Mouse (Mus musculus) intestine, embryonic 16.5 days (tissue): ENCODE measurements around the gene Lrch3. TPM values are rescaled to one million over a fixed set of nuclear protein-coding genes. Genes with fewer than 3 reads are reported as not detected.

Experiments
- ATAC-seq: fragments of 200-750 bp; cut with Nextera tagmentation; 2 replicates; pipeline ENCODE4 v1.8.0; 2017; ENCODE audit warnings: moderate TSS enrichment, moderate library complexity
- H3K27ac ChIP-seq: fragments of 300-500 bp; sonication (generic); 2 replicates; pipeline ENCODE4 v1.5.1; 2014; ENCODE audit warnings: mild to moderate bottlenecking, low read length
- H3K27me3 ChIP-seq: fragments of 300-500 bp; sonication (generic); replicated peaks from 2 replicates; pipeline ENCODE4 v1.6.1; 2014; ENCODE audit warnings: low read length, control low read depth, mixed read lengths; ENCODE audit not compliant: control insufficient read depth, insufficient read depth
- H3K36me3 ChIP-seq: fragments of 300-500 bp; sonication (generic); 2 replicates; pipeline ENCODE4 v1.6.1; 2014; ENCODE audit warnings: low read length, control low read depth; ENCODE audit not compliant: control insufficient read depth, insufficient read depth
- H3K4me1 ChIP-seq: fragments of 300-500 bp; sonication (generic); 2 replicates; pipeline ENCODE4 v1.6.1; 2014; ENCODE audit warnings: low read length, control low read depth, mixed read lengths; ENCODE audit not compliant: control insufficient read depth, insufficient read depth
- H3K4me2 ChIP-seq: fragments of 300-500 bp; sonication (generic); 2 replicates; pipeline ENCODE4 v1.6.1; 2014; ENCODE audit warnings: low read depth, low read length, control low read depth
- H3K4me3 ChIP-seq: fragments of 300-500 bp; sonication (generic); 2 replicates; pipeline ENCODE4 v1.5.1; 2014; ENCODE audit warnings: mild to moderate bottlenecking, low read length
- H3K9ac ChIP-seq: fragments of 300-500 bp; sonication (generic); 2 replicates; pipeline ENCODE4 v1.6.1; 2014; ENCODE audit warnings: low read depth, low read length
- H3K9me3 ChIP-seq: fragments of 300-500 bp; sonication (generic); 2 replicates; pipeline ENCODE4 v1.6.1; 2016; ENCODE audit warnings: low read length, control low read depth; ENCODE audit not compliant: control insufficient read depth
- WGBS: fragments of 180-500 bp; shearing (Covaris S2); extraction: QIAGEN DNeasy Blood & Tissue Kit; methylation state at CpG from one replicate; pipeline ENCODE4 v1.1.7; 2014; 5-methylcytosine and 5-hydroxymethylcytosine counted together
- polyA plus RNA-seq: library from polyadenylated mRNA; unstranded; fragments of >200 nt; fragmentation: Nextera tagmentation; extraction: Ambion mirVana; gene quantifications from 2 replicates; pipeline ENCODE4 v1.2.1, GENCODE M21; 2015

Lrch3 gene
- polyA plus RNA-seq, 1 experiment from 2014 or later, result 10.0 TPM

DNA sequence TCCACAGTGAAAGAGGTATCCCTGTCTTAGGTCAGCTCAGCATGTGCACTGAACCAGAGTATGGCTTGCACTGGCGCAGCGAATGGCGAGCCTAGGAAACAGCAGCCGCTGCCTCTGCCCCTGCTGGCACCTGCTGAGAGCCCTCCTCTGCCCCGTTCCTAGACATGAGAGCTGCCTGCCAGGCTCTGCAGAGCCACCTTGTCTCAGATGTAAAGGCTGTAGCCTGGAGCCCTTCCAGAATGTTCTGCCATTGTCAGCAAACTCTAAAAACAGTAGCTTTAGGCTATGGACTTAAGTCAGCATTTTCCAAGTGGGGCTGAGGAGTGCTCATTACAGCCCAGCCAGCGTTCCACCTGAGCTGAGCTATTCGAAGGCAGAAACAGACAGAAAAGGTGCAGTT lies 93.5 kb downstream of the Lrch3 start:
- peaks cover 6% of the 10 kb centered on the region for H3K36me3 ChIP-seq
- no peak overlapping the region for H3K27ac ChIP-seq
- no peaks in the 10 kb centered on the region for H3K9me3 ChIP-seq
- H3K4me2 ChIP-seq, result no peak overlapping the region
- no peak overlapping the region for H3K4me3 ChIP-seq
- no peaks in the 10 kb centered on the region for H3K4me1 ChIP-seq
- 89% methylated on average over 7 of the region's 7 CpGs for WGBS
- H3K9ac ChIP-seq, result no peak overlapping the region
- ATAC-seq, result no peak
- H3K27me3 ChIP-seq, result no peaks in the 10 kb centered on the region

DNA sequence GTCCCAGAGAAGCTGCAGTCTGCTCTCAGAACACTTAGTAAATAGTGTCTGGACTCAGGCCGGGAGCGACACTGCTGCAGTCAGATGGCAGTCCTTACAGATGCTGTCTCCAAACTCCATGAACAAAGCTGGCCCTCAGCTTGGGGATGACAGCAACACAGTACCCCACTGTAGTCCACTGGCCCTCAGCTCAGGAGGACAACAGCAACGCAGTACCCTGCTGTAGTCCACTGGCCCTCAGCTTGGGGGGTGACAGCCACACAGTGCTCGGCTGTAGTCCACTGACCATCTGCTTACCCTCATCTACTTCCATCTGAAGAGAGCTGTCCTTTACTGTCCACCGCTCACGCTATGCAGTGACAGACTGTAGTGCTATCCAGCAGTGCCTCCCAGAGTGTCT lies 96.3 kb downstream of the Lrch3 start:
- Histone ChIP-seq H3K27ac (no peak overlapping the region), H3K4me3 (no peak overlapping the region), H3K36me3 (peaks cover 14% of the 10 kb centered on the region), H3K9me3 (no peaks in the 10 kb centered on the region), H3K9ac (no peak overlapping the region), H3K4me1 (no peaks in the 10 kb centered on the region), H3K4me2 (no peak overlapping the region), H3K27me3 (no peaks in the 10 kb centered on the region)
- no peak for ATAC-seq
- WGBS, result 89% methylated on average over 6 of the region's 6 CpGs

DNA sequence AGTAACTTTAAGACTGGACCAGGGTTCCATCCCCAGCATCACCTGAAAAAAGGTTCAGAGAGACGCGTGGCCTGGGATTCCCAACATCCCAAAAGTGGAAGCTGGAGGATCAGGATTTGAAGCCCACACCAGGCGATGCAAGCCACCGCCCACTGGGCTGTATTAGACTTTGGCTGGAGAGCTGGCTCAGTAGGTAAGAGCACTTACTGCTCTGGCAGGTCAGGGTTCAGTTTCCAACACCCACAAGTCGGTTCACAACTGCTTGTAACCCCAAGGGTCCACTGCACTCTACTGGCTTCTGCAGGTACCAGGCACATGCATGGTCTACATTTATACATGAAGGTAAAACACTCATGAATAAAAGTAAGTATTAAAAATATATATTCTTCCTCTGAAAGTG lies 99.9 kb downstream of the Lrch3 start:
- Histone ChIP-seq H3K27ac (no peak overlapping the region), H3K4me2 (no peak overlapping the region), H3K4me1 (no peaks in the 10 kb centered on the region), H3K9me3 (no peaks in the 10 kb centered on the region), H3K9ac (no peak overlapping the region), H3K36me3 (peaks cover 11% of the 10 kb centered on the region), H3K27me3 (no peaks in the 10 kb centered on the region), H3K4me3 (no peak overlapping the region)
- no peak for ATAC-seq
- WGBS, result 91% methylated on average over 5 of the region's 5 CpGs

DNA sequence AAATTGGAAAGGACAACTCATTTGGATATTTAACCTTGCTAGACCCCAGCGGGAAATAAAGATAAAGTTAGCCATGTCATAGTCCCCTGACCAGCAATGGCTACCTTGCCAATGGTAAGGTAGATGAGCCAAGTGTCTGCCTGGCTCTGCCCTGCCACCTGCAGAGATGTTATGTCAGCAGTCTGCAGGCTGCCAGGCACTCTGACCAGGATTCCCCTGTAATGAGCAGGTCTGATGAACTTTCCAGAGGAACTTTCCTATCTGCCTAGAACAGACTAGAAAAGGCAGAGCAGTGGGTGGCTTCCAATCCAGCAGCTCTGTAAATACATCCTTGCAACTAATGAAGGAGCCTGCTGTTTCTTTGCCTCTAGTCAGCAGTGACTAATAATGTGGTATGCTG lies 101.0 kb downstream of the Lrch3 start:
- Histone ChIP-seq H3K9me3 (no peaks in the 10 kb centered on the region), H3K36me3 (peaks cover 11% of the 10 kb centered on the region), H3K9ac (no peak overlapping the region), H3K4me3 (no peak overlapping the region), H3K4me2 (no peak overlapping the region), H3K27ac (peak overlapping the region; percentile 49), H3K4me1 (peaks cover 5% of the 10 kb centered on the region; the same call in 1 of the 2 replicates), H3K27me3 (no peaks in the 10 kb centered on the region)
- ATAC-seq, result peak; percentile 31
- 92% methylated on average over 1 of the region's 1 CpGs for WGBS

DNA sequence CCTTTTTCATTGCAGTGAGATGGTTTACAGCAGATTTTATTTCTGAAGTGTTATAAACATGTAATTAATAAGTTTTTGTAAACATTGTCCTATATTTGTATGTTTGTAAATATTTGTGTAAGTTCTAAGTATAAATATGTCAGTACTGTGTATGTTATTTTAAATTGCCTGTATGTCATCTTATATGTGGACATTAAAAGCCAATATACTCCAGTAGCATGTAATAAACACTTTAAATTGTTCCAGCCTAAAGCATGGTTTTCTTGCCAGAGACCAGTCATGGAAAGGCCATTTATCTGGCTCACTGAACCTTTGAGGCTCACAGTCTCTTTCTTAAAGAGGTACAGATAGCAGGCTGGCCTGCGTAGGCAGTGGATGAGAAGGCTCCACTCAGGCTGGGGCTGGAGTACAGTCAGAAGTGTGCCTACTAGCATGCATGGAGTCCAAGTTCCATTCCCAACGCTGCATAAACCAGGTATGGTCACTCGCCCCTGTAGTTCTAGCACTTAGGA lies 101.6 kb downstream of the Lrch3 start:
- Histone ChIP-seq H3K9me3 (no peaks in the 10 kb centered on the region), H3K36me3 (peaks cover 8% of the 10 kb centered on the region), H3K27ac (no peak overlapping the region), H3K4me3 (no peak overlapping the region), H3K27me3 (no peaks in the 10 kb centered on the region), H3K4me1 (peaks cover 5% of the 10 kb centered on the region; the same call in 1 of the 2 replicates), H3K4me2 (no peak overlapping the region), H3K9ac (no peak overlapping the region)
- peak; percentile 45; the same call in 1 of the 2 replicates for ATAC-seq
- WGBS, result 74% methylated on average over 3 of the region's 3 CpGs

GRCm38 (mm10) chr16:33015986-33016385 lies 102.1 kb downstream of the Lrch3 start:
- H3K27ac ChIP-seq, result no peak overlapping the region
- no peak for ATAC-seq
- WGBS, result 93% methylated on average over 2 of the region's 2 CpGs

DNA sequence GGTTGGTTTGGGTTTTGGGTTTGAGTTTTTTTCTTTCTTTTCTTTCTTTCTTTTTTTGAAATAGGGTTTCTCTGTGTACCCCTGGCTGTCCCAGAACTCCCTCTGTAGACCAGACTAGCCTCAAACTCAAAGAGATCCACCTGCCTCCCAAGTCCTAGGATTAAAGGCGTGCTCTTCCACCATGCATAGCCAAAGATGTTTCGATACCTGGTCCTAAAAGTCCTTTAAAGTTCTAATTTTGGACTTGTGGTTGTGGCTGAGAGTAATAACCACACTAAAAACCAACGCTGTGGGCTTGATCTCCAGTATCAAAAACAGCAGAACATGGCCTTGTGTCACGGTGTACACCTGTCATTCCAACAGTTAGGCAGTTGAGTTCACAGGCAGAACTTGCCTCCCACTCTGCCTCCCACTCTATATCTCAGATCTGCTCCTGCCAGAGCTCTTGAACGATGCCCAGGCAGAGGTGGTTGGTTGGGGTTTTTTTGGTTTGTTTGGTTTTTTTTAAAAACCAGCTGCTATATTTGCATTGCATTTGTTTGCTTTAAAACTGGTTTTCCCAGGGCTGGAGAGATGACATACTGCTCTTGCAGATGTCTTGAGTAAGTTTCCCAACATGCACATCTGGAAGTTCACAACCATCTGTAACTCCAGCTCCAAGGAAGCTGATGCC lies 103.9 kb downstream of the Lrch3 start:
- H3K9ac ChIP-seq, result no peak overlapping the region
- no peak for ATAC-seq
- no peaks in the 10 kb centered on the region for H3K9me3 ChIP-seq
- peaks cover 5% of the 10 kb centered on the region for H3K36me3 ChIP-seq
- H3K4me2 ChIP-seq, result no peak overlapping the region
- peaks cover 5% of the 10 kb centered on the region; the same call in 1 of the 2 replicates for H3K4me1 ChIP-seq
- H3K27me3 ChIP-seq, result no peaks in the 10 kb centered on the region
- WGBS, result 72% methylated on average over 5 of the region's 5 CpGs
- H3K27ac ChIP-seq, result no peak overlapping the region
- no peak overlapping the region for H3K4me3 ChIP-seq

More at GRCm38 (mm10) chr16:33015986-33016385, 102.1 kb downstream of the Lrch3 start:
- Histone ChIP-seq H3K4me3 (no peak overlapping the region), H3K4me1 (peaks cover 5% of the 10 kb centered on the region; the same call in 1 of the 2 replicates), H3K36me3 (peaks cover 8% of the 10 kb centered on the region), H3K4me2 (no peak overlapping the region), H3K9ac (no peak overlapping the region), H3K27me3 (no peaks in the 10 kb centered on the region), H3K9me3 (no peaks in the 10 kb centered on the region)

- peak overlapping the region; percentile 6; the same call in 1 of the 2 replicates for H3K4me3 ChIP-seq
- H3K9me3 ChIP-seq, result no peaks in the 10 kb centered on the region
- no peak overlapping the region for H3K27ac ChIP-seq
- H3K36me3 ChIP-seq, result no peaks in the 10 kb centered on the region
- H3K27me3 ChIP-seq, result no peaks in the 10 kb centered on the region
- peak; percentile 66 for ATAC-seq
- H3K4me2 ChIP-seq, result peak overlapping the region; percentile 36
- H3K4me1 ChIP-seq, result peaks cover 5% of the 10 kb centered on the region; the same call in 1 of the 2 replicates
- H3K9ac ChIP-seq, result 0 out of 2 replicates have a peak overlapping the region, but pooled peaks have one; percentile 16
- WGBS, result 64% methylated on average over 21 of the region's 21 CpGs
Observed at GRCm38 (mm10) chr16:33019117-33019770, 105.3 kb downstream of the Lrch3 start.

- no peak for ATAC-seq
- Histone ChIP-seq H3K9me3 (no peaks in the 10 kb centered on the region), H3K4me3 (no peak overlapping the region), H3K4me2 (no peak overlapping the region), H3K27me3 (no peaks in the 10 kb centered on the region), H3K9ac (no peak overlapping the region), H3K36me3 (no peaks in the 10 kb centered on the region), H3K4me1 (peaks cover 5% of the 10 kb centered on the region; the same call in 1 of the 2 replicates), H3K27ac (no peak overlapping the region)
- WGBS, result 70% methylated on average over 3 of the region's 3 CpGs
Observed at GRCm38 (mm10) chr16:33021381-33021780, 107.5 kb downstream of the Lrch3 start.
